Mouse (Mus musculus) limb, embryonic 14.5 days (tissue): ENCODE data around the gene Dlx5. TPM values are rescaled to one million over a fixed set of nuclear protein-coding genes. Genes with fewer than 3 reads are reported as not detected.

Source experiments
- ATAC-seq: fragments of 200-750 bp; cut with Nextera tagmentation; 2 replicates; pipeline ENCODE4 v1.8.0; 2017; ENCODE audit warnings: low read depth, moderate number of reproducible peaks, moderate TSS enrichment; ENCODE audit not compliant: low FRiP score
- DNase-seq: peaks from one replicate; pipeline ENCODE4 v3.0.0-alpha.2; 2015; ENCODE audit warnings: low spot score
- H3K27ac ChIP-seq: fragments of 300-500 bp; sonication (generic); replicated peaks from 2 replicates; pipeline ENCODE4 v1.5.1; 2014; ENCODE audit warnings: low read depth, mild to moderate bottlenecking, low read length, moderate library complexity, mixed read lengths
- H3K27me3 ChIP-seq: fragments of 300-500 bp; sonication (generic); 2 replicates; pipeline ENCODE4 v1.6.1; 2014; ENCODE audit warnings: low read length, mixed read lengths; ENCODE audit not compliant: control insufficient read depth, insufficient read depth
- H3K36me3 ChIP-seq: fragments of 300-500 bp; sonication (generic); 2 replicates; pipeline ENCODE4 v1.6.1; 2014; ENCODE audit warnings: mild to moderate bottlenecking, low read length, moderate library complexity, mixed read lengths; ENCODE audit not compliant: control insufficient read depth, insufficient read depth
- H3K4me1 ChIP-seq: fragments of 300-500 bp; sonication (generic); 2 replicates; pipeline ENCODE4 v1.6.1; 2014; ENCODE audit warnings: antibody characterized with exemption, low read length, mixed read lengths; ENCODE audit not compliant: control insufficient read depth, insufficient read depth
- H3K4me2 ChIP-seq: fragments of 300-500 bp; sonication (generic); replicated peaks from 2 replicates; pipeline ENCODE4 v1.6.1; 2014; ENCODE audit warnings: low read depth, mild to moderate bottlenecking, low read length, moderate library complexity; ENCODE audit not compliant: severe bottlenecking
- H3K4me3 ChIP-seq: fragments of 300-500 bp; sonication (generic); replicated peaks from 2 replicates; pipeline ENCODE4 v1.5.1; 2014; ENCODE audit warnings: low read length
- H3K9ac ChIP-seq: fragments of 300-500 bp; sonication (generic); 2 replicates; pipeline ENCODE4 v1.6.1; 2014; ENCODE audit warnings: mild to moderate bottlenecking, low read depth, low read length, moderate library complexity; ENCODE audit not compliant: severe bottlenecking
- H3K9me3 ChIP-seq: fragments of 300-500 bp; sonication (generic); 2 replicates; pipeline ENCODE4 v1.6.1; 2016; ENCODE audit warnings: low read length; ENCODE audit not compliant: control insufficient read depth
- POLR2A ChIP-seq: fragments of 200-500 bp; IDR thresholded peaks from 2 replicates; pipeline ENCODE4 v1.8.0; 2012; ENCODE audit warnings: inconsistent platforms, mild to moderate bottlenecking, moderate library complexity, borderline replicate concordance; ENCODE audit not compliant: insufficient read depth, insufficient read length; ENCODE audit errors: extremely low read depth
- WGBS: fragments of 180-500 bp; shearing (Covaris S2); extraction: QIAGEN DNeasy Blood & Tissue Kit; methylation state at CpG from one replicate; pipeline ENCODE4 v1.1.7; 2014; 5-methylcytosine and 5-hydroxymethylcytosine counted together
- polyA plus RNA-seq, 2 experiments: library from polyadenylated mRNA; depleted of rRNA in 1 of 2; stranded (reverse) in 1 of 2; unstranded in 1 of 2; fragments of >200 nt; fragmentation: Nextera tagmentation in 1 of 2; extraction: Ambion mirVana in 1 of 2; gene quantifications; 2 replicates each; pipeline versions ENCODE4 v1.2.1 to v1.2.3; 2012 to 2014

Gene Dlx5
- polyA plus RNA-seq, 2 experiments: 18.8 to 35.7 TPM

GRCm38 (mm10) chr6:6869041-6869685 lies 12.7 kb downstream of the Dlx5 start:
- H3K4me2 ChIP-seq: no peak overlapping the region
- no peak for DNase-seq
- no peak for TF ChIP-seq POLR2A

DNA sequence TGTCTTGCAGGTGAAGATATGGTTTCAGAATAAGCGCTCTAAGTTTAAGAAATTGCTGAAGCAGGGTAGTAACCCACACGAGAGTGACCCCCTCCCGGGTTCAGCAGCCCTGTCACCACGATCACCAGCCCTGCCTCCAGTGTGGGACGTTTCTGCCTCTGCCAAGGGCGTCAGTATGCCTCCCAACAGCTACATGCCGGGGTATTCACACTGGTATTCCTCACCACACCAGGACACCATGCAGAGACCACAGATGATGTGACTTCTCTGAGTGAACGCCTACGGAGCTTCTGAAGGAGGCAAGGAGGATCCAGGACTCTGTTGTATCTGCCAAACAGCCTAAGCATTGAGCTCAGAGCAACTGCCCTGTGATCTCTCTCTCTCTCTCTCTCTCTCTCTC lies 14.9 kb downstream of the Dlx5 start:
- 14% methylated on average over 8 of the region's 9 CpGs for WGBS
- H3K9ac ChIP-seq: no peak overlapping the region

More at GRCm38 (mm10) chr6:6869041-6869685, 12.7 kb downstream of the Dlx5 start:
- H3K27me3 ChIP-seq: peaks cover 93% of the 10 kb centered on the region
- no peak overlapping the region for H3K9ac ChIP-seq
- no peak overlapping the region for H3K4me3 ChIP-seq
- H3K4me1 ChIP-seq: peaks cover 6% of the 10 kb centered on the region; the same call in 1 of the 2 replicates
- H3K9me3 ChIP-seq: no peaks in the 10 kb centered on the region
- ATAC-seq: no peak
- H3K36me3 ChIP-seq: no peaks in the 10 kb centered on the region
- 12% methylated on average over 13 of the region's 13 CpGs for WGBS
- H3K27ac ChIP-seq: no peak overlapping the region

GRCm38 (mm10) chr6:6864441-6865440 lies 17.1 kb downstream of the Dlx5 start:
- Histone ChIP-seq H3K27me3 (peaks cover 91% of the 10 kb centered on the region), H3K4me2 (peak overlapping the region; percentile 85), H3K27ac (no peak overlapping the region), H3K4me1 (peaks cover 7% of the 10 kb centered on the region; the same call in 1 of the 2 replicates), H3K4me3 (peak overlapping the region; percentile 50), H3K9ac (0 out of 2 replicates have a peak overlapping the region, but pooled peaks have one; percentile 52), H3K9me3 (no peaks in the 10 kb centered on the region), H3K36me3 (no peaks in the 10 kb centered on the region)
- DNase-seq (no peak), ATAC-seq (no peak)
- WGBS: 8% methylated on average over 36 of the region's 36 CpGs
- no peak for TF ChIP-seq POLR2A

More for the DNA sequence above, 14.9 kb downstream of the Dlx5 start:
- H3K9me3 ChIP-seq: no peaks in the 10 kb centered on the region
- DNase-seq: no peak
- H3K27me3 ChIP-seq: peaks cover 92% of the 10 kb centered on the region
- H3K4me3 ChIP-seq: no peak overlapping the region
- H3K36me3 ChIP-seq: no peaks in the 10 kb centered on the region
- H3K27ac ChIP-seq: no peak overlapping the region
- ATAC-seq: no peak
- no peak for TF ChIP-seq POLR2A
- H3K4me1 ChIP-seq: no peaks in the 10 kb centered on the region
- no peak overlapping the region for H3K4me2 ChIP-seq

- Histone ChIP-seq H3K27me3 (peaks cover 91% of the 10 kb centered on the region), H3K4me2 (peak overlapping the region; percentile 85), H3K4me3 (peak overlapping the region; percentile 50), H3K9ac (peak overlapping the region; percentile 52), H3K36me3 (no peaks in the 10 kb centered on the region), H3K27ac (no peak overlapping the region), H3K9me3 (no peaks in the 10 kb centered on the region), H3K4me1 (peaks cover 7% of the 10 kb centered on the region; the same call in 1 of the 2 replicates)
- TF ChIP-seq POLR2A: no peak
- no peak for DNase-seq
- peak; percentile 16; the same call in 1 of the 2 replicates for ATAC-seq
- 2% methylated on average over 13 of the region's 21 CpGs for WGBS
Observed at GRCm38 (mm10) chr6:6863955-6864354, 17.9 kb downstream of the Dlx5 start.
